Mouse (Mus musculus) heart, embryonic 13.5 days (tissue): Measurements from ENCODE around the gene Hist1h2bb. TPM values are rescaled to one million over a fixed set of nuclear protein-coding genes. Genes with fewer than 3 reads are reported as not detected.
A peak's percentile ranks its signal among the peaks of the same experiment; 100 is the strongest.
"Not testable (repeated sequence)": the region's sequence is repeated elsewhere in the genome, so short reads cannot be mapped to it uniquely, and the experiment has no call there.

Experiments used
- ATAC-seq: fragments of 200-750 bp; cut with Nextera tagmentation; 2 replicates; pipeline ENCODE4 v1.8.0; 2017; ENCODE audit warnings: moderate TSS enrichment; ENCODE audit not compliant: insufficient number of reproducible peaks, low FRiP score, low TSS enrichment; ENCODE audit errors: extremely low read depth
- H3K27ac ChIP-seq: fragments of 300-500 bp; sonication (generic); replicated peaks from 2 replicates; pipeline ENCODE4 v1.5.1; 2015; ENCODE audit warnings: moderate library complexity, mild to moderate bottlenecking, inconsistent platforms
- H3K27me3 ChIP-seq: fragments of 300-500 bp; sonication (generic); replicated peaks from 2 replicates; pipeline ENCODE4 v1.6.1; 2015; ENCODE audit warnings: mild to moderate bottlenecking, inconsistent platforms
- H3K36me3 ChIP-seq: fragments of 300-500 bp; sonication (generic); 2 replicates; pipeline ENCODE4 v1.6.1; 2015; ENCODE audit warnings: mild to moderate bottlenecking, inconsistent platforms
- H3K4me1 ChIP-seq: fragments of 300-500 bp; sonication (generic); 2 replicates; pipeline ENCODE4 v1.6.1; 2015; ENCODE audit warnings: inconsistent platforms
- H3K4me2 ChIP-seq: fragments of 300-500 bp; sonication (generic); 2 replicates; pipeline ENCODE4 v1.6.1; 2015; ENCODE audit warnings: inconsistent platforms, mild to moderate bottlenecking, moderate library complexity
- H3K4me3 ChIP-seq: fragments of 300-500 bp; sonication (generic); 2 replicates; pipeline ENCODE4 v1.5.1; 2015; ENCODE audit warnings: moderate library complexity, mild to moderate bottlenecking, inconsistent platforms
- H3K9ac ChIP-seq: fragments of 300-500 bp; sonication (generic); 2 replicates; pipeline ENCODE4 v1.6.1; 2015; ENCODE audit warnings: inconsistent platforms, mild to moderate bottlenecking, moderate library complexity
- H3K9me3 ChIP-seq: fragments of 300-500 bp; sonication (generic); 2 replicates; pipeline ENCODE4 v1.6.1; 2016; ENCODE audit warnings: inconsistent platforms
- WGBS: fragments of 180-500 bp; shearing (Covaris S2); methylation state at CpG from one replicate; pipeline ENCODE4 v1.1.7; 2015; ENCODE audit warnings: mixed read lengths; 5-methylcytosine and 5-hydroxymethylcytosine counted together
- polyA plus RNA-seq: library from polyadenylated mRNA; unstranded; fragments of >200 nt; fragmentation: Nextera tagmentation; extraction: Ambion mirVana; gene quantifications from 2 replicates; pipeline ENCODE4 v1.2.1, GENCODE M21; 2015

The Hist1h2bb gene
- polyA plus RNA-seq, 1 experiment from 2014 or later, result 1.6 TPM

- Histone ChIP-seq H3K27ac (peak overlapping the region; percentile 58), H3K27me3 (no peaks in the 10 kb centered on the region), H3K4me3 (no peak overlapping the region), H3K9me3 (no peaks in the 10 kb centered on the region), H3K4me2 (no peak overlapping the region), H3K4me1 (peaks cover 28% of the 10 kb centered on the region), H3K9ac (no peak overlapping the region), H3K36me3 (no peaks in the 10 kb centered on the region)
- no peak for ATAC-seq
- WGBS, result 76% methylated on average over 4 of the region's 4 CpGs
Observed at GRCm38 (mm10) chr13:23708041-23708440, 38.5 kb upstream of the Hist1h2bb start.

DNA sequence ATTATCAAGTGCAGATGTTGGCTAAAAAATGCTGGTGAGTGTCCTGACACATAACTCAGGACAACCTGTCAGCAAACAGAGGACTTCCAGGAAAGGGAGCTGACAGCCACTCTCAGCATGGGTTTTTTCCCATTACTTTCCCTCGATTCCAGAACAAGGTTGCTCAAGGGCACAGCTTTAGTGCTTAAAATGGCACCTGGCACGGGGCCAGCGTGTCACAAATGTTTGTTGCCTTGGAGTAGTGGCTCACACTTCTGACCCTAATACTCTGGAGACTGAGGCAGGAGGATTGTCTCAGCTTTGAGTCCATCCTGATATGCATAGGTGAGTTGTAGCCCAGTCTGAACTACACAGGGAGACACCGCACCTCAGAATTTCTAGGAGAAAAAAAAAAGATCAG lies 37.9 kb upstream of the Hist1h2bb start:
- 53% methylated on average over 4 of the region's 4 CpGs for WGBS

DNA sequence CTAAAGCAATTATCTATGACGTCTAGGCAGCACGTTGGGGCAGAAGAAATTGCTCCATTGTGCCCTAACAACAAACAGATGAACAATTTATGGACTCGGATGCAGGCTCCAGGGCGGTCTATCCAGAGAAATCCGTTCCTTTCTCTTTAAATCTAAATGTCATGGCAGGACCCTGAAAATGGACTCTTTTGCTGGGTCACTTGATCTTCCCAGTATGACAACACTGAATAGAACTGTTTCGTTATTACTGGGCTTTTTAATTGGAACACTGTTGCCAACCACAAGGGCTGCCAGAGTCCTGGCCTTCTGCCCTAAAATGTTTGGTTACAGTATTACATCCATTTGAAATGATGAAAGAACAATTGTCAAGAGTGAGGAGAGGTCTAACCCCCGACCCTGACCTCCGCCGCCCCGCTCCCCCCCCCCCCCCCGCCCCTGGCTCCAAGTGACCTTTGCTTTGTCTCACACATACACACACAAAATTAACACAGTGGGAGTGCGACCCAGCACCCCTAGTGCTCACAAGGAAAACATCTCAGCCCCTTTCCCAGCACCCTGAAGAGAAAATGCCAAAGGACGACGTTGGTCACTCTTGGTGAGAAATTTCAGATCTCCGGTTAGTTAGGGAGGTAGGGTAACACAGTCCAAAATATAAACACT lies 36.7 kb upstream of the Hist1h2bb start:
- H3K36me3 ChIP-seq, result no peaks in the 10 kb centered on the region
- ATAC-seq, result no peak
- H3K4me1 ChIP-seq, result peaks cover 28% of the 10 kb centered on the region
- H3K27ac ChIP-seq, result peak overlapping the region; percentile 59
- WGBS, result 31% methylated on average over 15 of the region's 15 CpGs
- H3K4me2 ChIP-seq, result peak overlapping the region; percentile 86
- no peaks in the 10 kb centered on the region for H3K9me3 ChIP-seq
- H3K9ac ChIP-seq, result peak overlapping the region; percentile 78
- peak overlapping the region; percentile 55 for H3K4me3 ChIP-seq
- H3K27me3 ChIP-seq, result no peaks in the 10 kb centered on the region

More for the DNA sequence above, 37.9 kb upstream of the Hist1h2bb start:
- Histone ChIP-seq H3K4me1 (peaks cover 28% of the 10 kb centered on the region), H3K36me3 (no peaks in the 10 kb centered on the region), H3K27ac (peak overlapping the region; percentile 58), H3K9ac (no peak overlapping the region), H3K4me2 (no peak overlapping the region), H3K4me3 (no peak overlapping the region), H3K27me3 (no peaks in the 10 kb centered on the region), H3K9me3 (no peaks in the 10 kb centered on the region)
- no peak for ATAC-seq

DNA sequence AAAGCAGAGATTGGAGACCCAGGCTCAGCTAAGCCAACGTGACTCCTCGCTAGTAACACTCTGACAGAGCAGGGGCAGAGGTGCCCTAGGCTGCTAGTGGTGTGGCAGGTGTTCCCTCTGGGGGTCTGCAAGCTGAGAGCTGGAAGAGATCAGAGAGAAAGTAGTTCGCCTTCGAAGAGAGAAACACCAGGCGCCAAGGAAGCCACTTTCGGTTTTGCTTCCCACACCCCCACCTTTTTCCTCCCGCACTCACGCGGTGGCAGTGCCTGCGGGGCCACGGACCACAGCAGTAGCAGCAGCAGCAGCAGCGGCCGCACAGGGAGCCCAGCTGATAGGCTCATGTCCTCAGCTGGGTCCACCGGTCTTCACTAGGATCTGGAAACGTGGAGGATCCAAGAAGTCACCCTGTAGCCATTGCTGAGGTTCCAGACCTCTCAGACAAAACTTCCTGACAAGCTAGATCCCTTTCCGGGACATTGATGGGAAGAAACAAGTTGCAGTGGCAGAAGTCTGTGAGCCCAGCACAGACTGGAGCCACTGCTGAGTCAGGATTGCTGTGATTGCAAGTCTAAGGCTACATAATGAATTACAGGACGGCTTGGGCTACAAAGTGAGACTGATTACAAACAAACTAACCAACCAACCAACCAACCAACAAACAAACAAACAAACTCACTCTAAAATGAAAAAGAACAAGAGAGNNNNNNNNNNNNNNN lies 36.0 kb upstream of the Hist1h2bb start, which contains the start of gene Hfe:
Gene Hfe, minus strand, starts transcription at position 481 of the 716 bp plus-strand sequence.
- peaks cover 31% of the 10 kb centered on the region for H3K4me1 ChIP-seq
- peak within 1 kb of the TSS; percentile 55 for H3K4me3 ChIP-seq
- H3K27me3 ChIP-seq, result no peaks in the 10 kb centered on the region
- H3K9me3 ChIP-seq, result no peaks in the 10 kb centered on the region
- 2% methylated on average over 17 of the region's 17 CpGs for WGBS
- H3K27ac ChIP-seq, result peak within 1 kb of the TSS; percentile 59
- peak within 1 kb of the TSS; percentile 86 for H3K4me2 ChIP-seq
- ATAC-seq, result no peak
- H3K36me3 ChIP-seq, result no peaks in the 10 kb centered on the region
- peak within 1 kb of the TSS; percentile 78 for H3K9ac ChIP-seq

DNA sequence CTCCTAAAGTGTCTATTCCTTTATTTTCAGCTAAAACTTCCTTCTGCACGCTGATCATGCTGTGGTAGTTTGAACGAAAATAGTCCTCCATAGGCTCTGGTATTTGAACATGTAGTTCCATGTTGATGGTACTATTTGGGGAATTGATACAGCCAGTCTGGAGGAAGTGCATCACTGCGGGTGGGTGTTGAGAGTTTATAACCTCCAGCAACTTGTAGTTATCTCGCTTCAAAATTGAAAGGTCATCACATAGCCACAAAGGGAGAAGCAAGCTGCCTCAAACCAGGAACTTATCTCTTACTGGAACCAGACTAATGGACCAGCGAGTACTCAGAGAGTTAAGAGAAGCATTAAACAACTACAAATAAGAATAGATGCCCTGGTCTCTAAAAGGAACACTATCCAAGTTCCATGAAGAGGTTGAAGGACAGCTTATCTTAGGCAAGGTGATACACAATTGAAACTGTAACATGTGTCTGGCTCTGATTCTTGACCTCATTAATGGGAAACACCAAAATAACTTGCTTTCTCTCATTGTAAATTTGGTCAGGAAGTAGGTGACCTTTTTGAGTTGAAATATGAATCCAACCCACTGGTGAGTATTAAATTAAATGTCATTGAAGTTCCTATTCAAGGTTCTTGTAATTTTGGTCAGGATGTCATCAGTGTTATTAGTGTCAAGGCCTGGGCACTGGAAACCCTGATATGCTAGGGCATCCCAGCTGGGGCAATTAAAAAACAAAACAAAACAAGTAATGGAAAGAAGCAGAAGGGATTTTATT lies 30.1 kb upstream of the Hist1h2bb start:
- Histone ChIP-seq H3K36me3 (no peaks in the 10 kb centered on the region), H3K27me3 (no peaks in the 10 kb centered on the region), H3K27ac (no peak overlapping the region), H3K4me2 (no peak overlapping the region), H3K9me3 (peaks cover 7% of the 10 kb centered on the region; the same call in 1 of the 2 replicates), H3K4me3 (no peak overlapping the region), H3K9ac (no peak overlapping the region), H3K4me1 (peaks cover 12% of the 10 kb centered on the region)
- ATAC-seq, result no peak
- 53% methylated on average over 5 of the region's 5 CpGs for WGBS

- H3K9me3 ChIP-seq, result peaks cover 7% of the 10 kb centered on the region; the same call in 1 of the 2 replicates
- H3K9ac ChIP-seq, result no peak overlapping the region
- no peak overlapping the region for H3K4me2 ChIP-seq
- no peak overlapping the region for H3K4me3 ChIP-seq
- no peaks in the 10 kb centered on the region for H3K27me3 ChIP-seq
- H3K36me3 ChIP-seq, result no peaks in the 10 kb centered on the region
- H3K4me1 ChIP-seq, result peaks cover 12% of the 10 kb centered on the region
- H3K27ac ChIP-seq, result no peak overlapping the region
- 38% methylated on average over 11 of the region's 11 CpGs for WGBS
- ATAC-seq, result no peak
Observed at GRCm38 (mm10) chr13:23717176-23717575, 29.4 kb upstream of the Hist1h2bb start.

GRCm38 (mm10) chr13:23717593-23718245 lies 28.8 kb upstream of the Hist1h2bb start:
- not testable (repeated sequence) for H3K9me3 ChIP-seq, H3K9ac ChIP-seq, ATAC-seq, H3K4me3 ChIP-seq, H3K4me2 ChIP-seq, H3K27me3 ChIP-seq, H3K27ac ChIP-seq, H3K36me3 ChIP-seq
- 18% methylated on average over 2 of the region's 2 CpGs for whole genome bisulfite sequencing
- peaks cover 12% of the 10 kb centered on the region for H3K4me1 ChIP-seq

- no peaks in the 10 kb centered on the region for H3K36me3 ChIP-seq
- H3K27ac ChIP-seq, result no peak overlapping the region
- H3K27me3 ChIP-seq, result no peaks in the 10 kb centered on the region; the same call in 1 of the 2 replicates
- H3K4me1 ChIP-seq, result peaks cover 21% of the 10 kb centered on the region
- H3K4me3 ChIP-seq, result no peak overlapping the region
- no peak for ATAC-seq
- H3K9ac ChIP-seq, result no peak overlapping the region
- H3K9me3 ChIP-seq, result peaks cover 7% of the 10 kb centered on the region; the same call in 1 of the 2 replicates
- 0 out of 2 replicates have a peak overlapping the region, but pooled peaks have one; percentile 5 for H3K4me2 ChIP-seq
- 38% methylated on average over 4 of the region's 4 CpGs for WGBS
Observed at GRCm38 (mm10) chr13:23724239-23724638, 22.3 kb upstream of the Hist1h2bb start.

DNA sequence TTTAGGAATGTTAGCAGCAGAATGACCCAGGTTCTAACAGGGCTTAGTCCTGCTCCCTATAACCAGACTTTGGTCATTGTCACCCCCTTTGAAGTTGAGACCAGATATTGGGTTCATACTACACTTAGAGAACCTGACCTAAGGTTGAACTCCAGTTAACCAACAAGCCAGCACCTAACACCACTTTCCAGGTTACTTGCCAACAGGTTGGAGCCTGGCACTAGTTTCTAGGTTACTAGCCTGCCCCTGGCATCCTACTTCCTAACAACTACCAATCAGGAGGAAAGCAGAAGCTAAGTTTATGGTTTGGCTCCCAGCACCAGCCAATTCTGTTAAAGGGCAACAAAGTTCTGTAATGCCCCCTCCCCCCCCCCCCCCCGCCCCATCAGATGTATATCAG lies 21.3 kb upstream of the Hist1h2bb start:
- no peak overlapping the region for H3K9ac ChIP-seq
- H3K4me1 ChIP-seq, result peaks cover 21% of the 10 kb centered on the region
- H3K4me3 ChIP-seq, result no peak overlapping the region
- WGBS, result no CpG with 5 or more reads among the region's 1 CpGs
- H3K27ac ChIP-seq, result no peak overlapping the region
- no peaks in the 10 kb centered on the region for H3K9me3 ChIP-seq
- no peaks in the 10 kb centered on the region; the same call in 1 of the 2 replicates for H3K27me3 ChIP-seq
- no peaks in the 10 kb centered on the region for H3K36me3 ChIP-seq
- H3K4me2 ChIP-seq, result no peak overlapping the region
- no peak for ATAC-seq

DNA sequence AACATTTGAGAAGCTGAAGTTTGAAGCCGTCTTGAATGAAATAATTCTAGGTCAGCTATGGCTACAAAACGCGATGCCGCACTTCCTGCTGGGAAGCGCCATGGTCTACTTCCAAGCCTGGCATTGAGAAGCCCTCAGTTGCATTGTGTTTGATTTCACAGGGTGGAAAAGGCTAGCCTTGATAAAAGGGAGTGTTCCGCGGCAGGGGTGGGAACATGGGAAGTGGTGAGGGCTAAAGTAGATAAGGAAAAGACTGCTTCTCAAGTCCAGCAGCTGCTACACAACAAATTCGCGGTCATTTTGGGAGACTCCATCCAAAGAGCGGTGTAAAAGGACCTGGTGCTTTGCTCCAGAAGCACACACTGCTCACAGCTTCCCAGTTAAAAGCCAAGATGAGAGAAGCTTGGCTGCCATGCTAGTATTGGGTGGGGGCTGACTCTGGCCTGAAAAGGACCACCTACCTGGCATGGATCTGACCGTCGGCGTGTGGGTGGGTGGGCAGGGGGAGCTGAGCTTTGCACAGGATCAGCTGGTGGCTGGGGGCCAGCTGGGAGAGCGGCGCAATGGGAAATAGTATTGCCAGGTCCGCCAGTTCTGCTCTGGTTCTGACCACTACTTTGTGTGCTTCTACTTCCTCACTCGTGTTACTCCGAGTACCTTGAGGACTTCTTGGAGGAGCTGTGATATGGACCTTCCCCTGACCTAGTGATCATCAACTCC lies 17.9 kb upstream of the Hist1h2bb start:
- no peak overlapping the region for H3K4me3 ChIP-seq
- peaks cover 25% of the 10 kb centered on the region for H3K4me1 ChIP-seq
- H3K27ac ChIP-seq, result no peak overlapping the region
- H3K27me3 ChIP-seq, result no peaks in the 10 kb centered on the region; the same call in 1 of the 2 replicates
- no peak overlapping the region for H3K9ac ChIP-seq
- no peaks in the 10 kb centered on the region for H3K9me3 ChIP-seq
- H3K36me3 ChIP-seq, result no peaks in the 10 kb centered on the region
- H3K4me2 ChIP-seq, result no peak overlapping the region
- 68% methylated on average over 18 of the region's 18 CpGs for WGBS
- ATAC-seq, result no peak
